Mouse (Mus musculus) liver, postnatal 0 days (tissue): ENCODE measurements around the gene Gucy2d.

Experiments
- CTCF ChIP-seq: sonication (generic); IDR thresholded peaks from 2 replicates; pipeline ENCODE4 v1.5.1; 2016; ENCODE audit warnings: antibody characterized with exemption, low read depth
- EP300 ChIP-seq: IDR thresholded peaks from 2 replicates; pipeline ENCODE4 v1.6.1; 2016; ENCODE audit warnings: antibody characterized with exemption, low read depth, mild to moderate bottlenecking

DNA sequence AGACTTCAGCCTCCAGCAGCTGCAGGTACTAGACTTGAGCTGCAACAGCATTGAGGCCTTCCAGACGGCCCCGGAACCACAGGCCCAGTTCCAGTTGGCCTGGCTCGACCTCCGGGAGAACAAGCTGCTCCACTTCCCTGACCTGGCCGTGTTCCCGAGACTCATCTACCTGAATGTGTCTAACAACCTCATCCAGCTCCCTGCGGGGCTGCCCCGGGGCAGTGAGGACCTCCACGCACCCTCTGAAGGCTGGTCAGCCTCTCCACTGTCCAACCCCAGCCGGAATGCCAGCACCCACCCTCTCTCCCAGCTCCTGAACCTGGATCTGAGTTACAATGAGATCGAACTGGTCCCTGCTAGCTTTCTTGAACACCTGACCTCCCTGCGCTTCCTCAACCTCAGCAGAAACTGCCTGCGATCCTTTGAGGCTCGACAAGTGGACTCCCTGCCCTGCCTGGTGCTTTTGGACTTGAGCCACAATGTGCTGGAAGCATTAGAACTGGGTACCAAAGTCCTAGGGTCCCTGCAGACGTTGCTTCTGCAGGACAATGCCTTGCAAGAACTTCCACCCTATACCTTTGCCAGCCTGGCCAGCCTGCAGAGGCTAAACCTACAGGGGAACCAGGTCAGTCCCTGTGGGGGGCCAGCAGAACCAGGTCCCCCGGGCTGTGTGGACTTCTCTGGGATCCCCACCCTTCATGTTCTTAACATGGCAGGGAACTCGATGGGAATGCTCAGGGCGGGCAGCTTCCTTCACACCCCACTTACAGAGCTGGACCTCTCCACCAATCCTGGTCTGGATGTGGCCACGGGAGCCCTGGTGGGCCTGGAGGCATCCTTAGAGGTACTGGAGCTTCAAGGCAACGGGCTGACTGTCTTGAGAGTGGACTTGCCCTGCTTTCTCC lies 58.7 kb downstream of the Gucy2d start:
- no peak for TF ChIP-seq CTCF
- no peak for TF ChIP-seq EP300
